Mouse (Mus musculus) bone marrow macrophage, adult 2 months (primary cell): ENCODE results near the gene Kcp. TPM values are rescaled to one million over a fixed set of nuclear protein-coding genes. Genes with fewer than 3 reads are reported as not detected.

Experiments used
- H3K27ac ChIP-seq: 2 replicates; pipeline ENCODE4 v1.5.1; 2012; ENCODE audit warnings: low read depth, low read length; ENCODE audit not compliant: insufficient read depth
- H3K4me1 ChIP-seq: 2 replicates; pipeline ENCODE4 v1.6.1; 2012; ENCODE audit warnings: low read length; ENCODE audit not compliant: control insufficient read depth, insufficient read depth
- H3K4me3 ChIP-seq: 2 replicates; pipeline ENCODE4 v1.5.1; 2012; ENCODE audit warnings: mild to moderate bottlenecking, low read length, moderate library complexity; ENCODE audit not compliant: insufficient read depth
- CTCF ChIP-seq: IDR thresholded peaks from 2 replicates; pipeline ENCODE4 v1.5.1; 2012; ENCODE audit warnings: low read depth, mild to moderate bottlenecking, low read length, moderate library complexity
- POLR2A ChIP-seq: IDR thresholded peaks from 2 replicates; pipeline ENCODE4 v1.6.1; 2012; ENCODE audit warnings: mild to moderate bottlenecking, low read depth, low read length, borderline replicate concordance
- polyA plus RNA-seq: library from polyadenylated mRNA; stranded (reverse); fragments of >200 nt; gene quantifications from 2 replicates; pipeline ENCODE4 v1.2.4, GENCODE M21; 2012; ENCODE audit not compliant: missing spikeins, insufficient read depth, insufficient read length

Kcp gene
- 0.28 and 0.40 TPM in 2 replicates for polyA plus RNA-seq

DNA sequence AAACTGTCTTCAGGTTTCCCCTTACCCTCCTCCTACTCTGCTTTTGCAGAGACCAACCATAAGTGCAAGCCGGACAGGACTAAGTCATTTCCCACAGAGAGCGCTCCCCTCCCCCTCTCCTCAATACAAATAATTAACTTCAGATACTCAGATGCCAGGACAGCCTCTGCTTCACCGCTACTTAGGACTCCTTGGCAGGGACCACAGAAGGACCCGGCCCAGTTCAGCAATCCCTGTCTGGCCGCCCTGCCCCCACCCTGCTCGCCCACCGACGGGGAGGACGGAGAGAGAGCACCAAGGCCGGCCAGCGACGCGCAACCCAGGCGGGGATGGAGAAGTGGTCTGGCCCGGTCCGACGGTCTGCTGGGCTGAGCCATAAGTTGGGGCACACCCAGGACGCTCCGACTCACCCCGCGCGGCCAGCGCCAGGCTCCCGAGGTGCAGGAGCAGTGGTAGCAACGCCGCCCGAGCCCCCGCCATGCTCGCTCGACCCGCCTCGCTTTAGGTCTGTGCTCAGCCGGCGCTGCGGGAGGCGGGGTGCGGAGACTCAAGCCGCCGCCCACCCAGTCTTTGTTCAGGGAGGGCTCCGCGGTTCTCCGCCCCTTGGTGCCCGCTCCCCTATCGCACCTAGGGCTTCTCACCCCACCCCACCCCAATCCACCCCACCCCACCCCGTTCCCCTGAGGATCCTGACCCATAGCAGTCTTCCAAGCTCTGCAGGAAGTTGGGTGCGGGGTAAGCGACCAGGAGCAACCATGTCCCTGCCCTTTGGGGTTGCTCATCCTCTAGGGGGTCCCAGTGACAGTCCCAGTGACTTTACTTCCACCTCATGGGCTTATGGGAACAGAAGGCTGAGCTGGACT is at the start of gene Kcp:
TSS of gene Kcp (minus strand) at position 506 of the 863 bp plus-strand sequence.
- Histone ChIP-seq H3K4me3 (peak within 1 kb of the TSS; percentile 51), H3K4me1 (no peaks in the 10 kb centered on the region), H3K27ac (no peak within 1 kb of the TSS)
- no peak for TF ChIP-seq CTCF

DNA sequence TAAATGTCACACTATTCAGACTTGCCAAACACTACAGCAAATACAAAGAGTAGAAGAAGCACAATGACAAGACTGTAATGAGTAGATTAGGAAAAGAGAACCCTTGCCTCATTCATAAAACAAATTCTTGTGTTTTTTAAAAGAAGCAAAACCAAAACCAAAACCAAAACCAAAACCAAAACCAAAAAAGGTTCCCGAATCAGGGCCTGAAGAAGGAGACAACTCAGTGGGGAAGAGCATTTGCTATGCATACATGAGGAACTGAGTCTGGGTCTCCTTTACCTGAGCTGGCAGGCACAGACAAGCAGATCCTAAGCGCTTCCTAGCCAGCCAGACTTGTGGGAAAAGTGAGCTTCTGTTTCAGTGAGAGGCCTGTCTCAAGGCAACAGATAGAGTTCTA is 49.4 kb upstream of the Kcp start:
- H3K4me1 ChIP-seq = no peaks in the 10 kb centered on the region

DNA sequence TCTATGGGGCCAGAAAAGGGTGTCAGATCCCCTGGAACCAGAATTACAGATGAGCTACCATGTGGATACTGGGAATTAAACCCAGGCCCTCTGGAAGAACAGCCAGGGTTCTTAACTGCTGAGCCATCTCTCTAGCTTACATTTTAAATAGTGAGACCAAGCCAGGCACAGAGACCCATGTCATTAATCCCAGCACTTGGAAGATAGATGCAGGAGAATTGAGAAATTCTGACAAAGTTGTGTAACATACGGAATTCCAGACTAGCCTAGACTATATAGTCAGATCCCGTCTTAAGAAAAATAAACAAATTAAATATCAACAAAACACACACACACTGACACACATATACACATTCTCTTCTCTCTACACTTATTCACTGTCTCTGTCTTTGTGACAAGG is 44.8 kb upstream of the Kcp start:
- H3K27ac ChIP-seq = no peak overlapping the region
- no peaks in the 10 kb centered on the region for H3K4me1 ChIP-seq
- H3K4me3 ChIP-seq = no peak overlapping the region
- TF ChIP-seq POLR2A (no peak), CTCF (no peak)

More for the DNA sequence above, 49.4 kb upstream of the Kcp start:
- TF ChIP-seq POLR2A (no peak), CTCF (no peak)
- Histone ChIP-seq H3K4me3 (no peak overlapping the region), H3K27ac (no peak overlapping the region)

DNA sequence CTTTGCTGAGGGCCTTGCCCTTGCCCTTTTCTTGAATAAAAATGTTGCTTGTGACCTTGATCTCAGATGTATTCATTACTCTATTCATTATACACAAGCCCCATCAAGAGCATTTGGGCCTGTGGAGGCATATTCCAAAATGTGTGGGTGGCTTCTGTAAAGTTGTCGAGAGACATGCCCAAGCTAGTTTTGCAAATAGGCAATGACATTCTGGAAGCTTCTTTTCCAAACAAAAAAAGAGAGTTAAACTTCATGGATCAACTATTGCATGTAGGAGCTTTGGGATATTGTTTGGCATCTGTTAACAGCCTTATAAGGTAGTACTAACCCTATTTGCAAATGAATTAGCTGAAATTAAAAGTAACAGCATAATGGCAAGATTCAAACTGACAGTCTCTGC is 40.3 kb upstream of the Kcp start:
- no peak overlapping the region for H3K27ac ChIP-seq
- no peak overlapping the region for H3K4me3 ChIP-seq
- no peaks in the 10 kb centered on the region for H3K4me1 ChIP-seq
- no peak for TF ChIP-seq POLR2A
- no peak for TF ChIP-seq CTCF

DNA sequence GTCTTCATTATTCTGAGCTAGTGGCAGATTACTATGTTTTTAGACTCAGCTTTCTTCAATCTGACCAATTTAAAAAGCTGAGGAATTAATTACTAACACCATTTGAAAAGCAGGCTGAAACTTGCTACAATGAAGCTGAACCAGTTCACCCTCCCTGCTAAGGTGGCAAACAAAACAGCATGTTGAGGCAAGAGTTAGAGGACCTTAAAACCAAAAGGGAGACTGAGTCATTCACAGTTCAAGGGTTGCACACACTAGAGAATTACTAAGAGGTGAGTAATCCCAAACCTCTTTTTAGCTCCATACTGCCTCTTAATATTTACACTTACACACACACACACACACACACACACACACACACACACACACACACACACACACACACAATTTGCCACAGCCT is 39.8 kb upstream of the Kcp start:
- no peak for TF ChIP-seq CTCF
- TF ChIP-seq POLR2A = no peak
- H3K27ac ChIP-seq = no peak overlapping the region
- no peaks in the 10 kb centered on the region for H3K4me1 ChIP-seq
- H3K4me3 ChIP-seq = no peak overlapping the region

DNA sequence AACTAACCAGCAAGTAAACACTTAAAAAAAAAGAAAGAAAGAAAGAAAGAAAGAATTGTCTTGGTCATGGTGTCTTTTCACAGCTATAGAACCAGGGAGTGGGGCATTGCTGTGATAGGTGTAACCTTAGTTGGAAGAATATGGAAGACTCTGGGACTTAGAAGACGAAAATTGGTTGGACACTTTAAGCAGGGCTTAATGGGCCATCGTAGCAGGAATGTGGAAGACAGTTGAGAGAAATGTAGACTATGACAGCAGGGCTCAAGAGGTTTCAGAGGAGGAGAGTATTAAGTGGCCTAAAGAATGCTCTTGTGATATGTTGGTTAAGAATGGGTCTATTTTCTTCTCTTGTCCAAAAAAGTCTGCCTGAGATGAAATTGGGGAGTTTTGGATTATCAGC is 37.9 kb upstream of the Kcp start:
- no peaks in the 10 kb centered on the region for H3K4me1 ChIP-seq
- TF ChIP-seq POLR2A = no peak
- no peak for TF ChIP-seq CTCF
- H3K4me3 ChIP-seq = no peak overlapping the region
- no peak overlapping the region for H3K27ac ChIP-seq

DNA sequence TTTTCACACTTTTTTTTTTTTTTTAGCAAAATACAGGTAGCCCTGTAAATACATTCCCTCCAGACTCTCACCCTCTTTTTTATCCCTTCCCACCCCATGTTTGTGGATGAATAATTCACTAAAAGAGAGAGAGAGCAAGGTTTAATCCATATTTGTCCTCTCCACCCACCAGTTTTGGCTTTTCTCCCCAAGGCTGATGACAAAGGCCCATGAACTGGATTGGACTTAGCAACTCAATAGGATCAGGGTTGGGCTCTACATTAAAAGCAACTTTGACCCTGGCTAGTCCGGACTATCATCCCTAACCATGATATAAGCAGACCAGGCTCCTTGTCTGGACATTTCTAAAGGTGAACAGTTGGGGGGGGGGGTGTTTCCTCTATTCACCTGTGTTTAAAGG is 33.2 kb upstream of the Kcp start:
- no peak overlapping the region for H3K4me3 ChIP-seq
- H3K27ac ChIP-seq = no peak overlapping the region
- TF ChIP-seq POLR2A (no peak), CTCF (no peak)
- peaks cover 11% of the 10 kb centered on the region for H3K4me1 ChIP-seq

DNA sequence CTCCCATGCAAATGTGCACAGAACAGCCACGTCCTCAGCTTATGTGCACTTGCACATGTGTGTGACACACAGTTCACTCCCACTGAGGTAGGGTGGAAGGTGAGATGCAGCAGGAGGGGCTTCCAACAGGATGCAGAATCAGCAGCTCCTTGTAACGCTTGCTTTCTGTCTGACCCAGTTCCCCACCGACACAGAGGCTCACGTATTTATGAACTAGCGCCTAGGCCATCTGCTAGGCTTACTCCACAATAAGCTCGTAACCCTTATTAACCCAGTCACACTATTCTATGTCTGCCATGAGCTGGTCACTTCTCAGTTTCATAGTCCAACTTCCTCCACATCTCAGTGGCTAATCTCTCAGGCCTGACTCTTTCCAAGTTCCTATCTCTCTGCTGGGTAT is 32.5 kb upstream of the Kcp start:
- H3K4me1 ChIP-seq = peaks cover 11% of the 10 kb centered on the region

DNA sequence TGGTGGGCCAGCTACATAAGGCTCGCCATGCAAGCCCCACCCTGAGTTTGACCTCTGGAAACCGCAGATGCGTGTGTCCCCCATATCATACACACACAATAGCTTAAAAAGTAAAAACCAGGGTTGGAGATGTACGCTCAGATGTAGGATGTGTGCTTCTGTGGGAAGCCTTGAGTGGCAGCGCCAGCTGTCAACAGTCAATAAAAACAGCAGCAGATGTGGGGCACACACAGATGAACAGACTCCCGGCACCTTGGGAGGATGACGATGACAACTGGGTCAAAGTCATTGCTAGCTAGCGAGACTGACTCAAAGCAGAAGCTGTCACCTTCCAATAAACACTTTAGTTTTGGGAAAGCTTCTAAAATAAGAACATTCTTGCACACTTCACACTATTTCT is 31.8 kb upstream of the Kcp start:
- H3K4me3 ChIP-seq = no peak overlapping the region
- TF ChIP-seq POLR2A (no peak), CTCF (no peak)
- H3K27ac ChIP-seq = no peak overlapping the region
- H3K4me1 ChIP-seq = peaks cover 11% of the 10 kb centered on the region

More for the DNA sequence above, 32.5 kb upstream of the Kcp start:
- no peak overlapping the region for H3K27ac ChIP-seq
- TF ChIP-seq POLR2A = no peak
- TF ChIP-seq CTCF = no peak
- H3K4me3 ChIP-seq = no peak overlapping the region

DNA sequence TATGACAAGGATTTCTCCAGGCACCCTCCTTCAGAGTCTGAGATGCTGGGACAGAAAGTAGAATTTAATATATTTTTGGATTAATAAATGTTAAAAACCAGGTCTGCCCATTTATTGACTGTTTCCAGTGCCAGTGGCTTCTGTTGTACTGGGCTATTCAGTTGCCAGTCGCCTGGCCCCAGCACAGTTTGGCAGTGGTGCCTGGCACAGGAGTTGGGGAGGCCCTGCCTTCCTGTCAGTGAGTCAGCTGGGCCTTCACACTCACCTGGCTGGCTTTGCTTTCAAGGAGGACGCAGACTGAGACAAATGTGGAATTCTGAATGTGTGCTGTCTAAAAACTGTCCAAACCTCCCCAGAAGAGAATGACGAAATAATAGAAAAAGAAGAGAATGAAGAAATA is 29.5 kb upstream of the Kcp start:
- Histone ChIP-seq H3K4me1 (peaks cover 23% of the 10 kb centered on the region), H3K4me3 (no peak overlapping the region)
- TF ChIP-seq CTCF (no peak), POLR2A (no peak)

More for the DNA sequence above, 29.5 kb upstream of the Kcp start:
- no peak overlapping the region for H3K27ac ChIP-seq
